Mouse (Mus musculus) 3T3-L1 (cell line): ENCODE data around the gene Sept9.
A peak's percentile ranks its signal among the peaks of the same experiment; 100 is the strongest.

Source experiments
- DNase-seq: peaks from one replicate; pipeline ENCODE4 v3.0.0-alpha.2; 2015; ENCODE audit warnings: low read depth, low spot score

Gene Sept9

DNA sequence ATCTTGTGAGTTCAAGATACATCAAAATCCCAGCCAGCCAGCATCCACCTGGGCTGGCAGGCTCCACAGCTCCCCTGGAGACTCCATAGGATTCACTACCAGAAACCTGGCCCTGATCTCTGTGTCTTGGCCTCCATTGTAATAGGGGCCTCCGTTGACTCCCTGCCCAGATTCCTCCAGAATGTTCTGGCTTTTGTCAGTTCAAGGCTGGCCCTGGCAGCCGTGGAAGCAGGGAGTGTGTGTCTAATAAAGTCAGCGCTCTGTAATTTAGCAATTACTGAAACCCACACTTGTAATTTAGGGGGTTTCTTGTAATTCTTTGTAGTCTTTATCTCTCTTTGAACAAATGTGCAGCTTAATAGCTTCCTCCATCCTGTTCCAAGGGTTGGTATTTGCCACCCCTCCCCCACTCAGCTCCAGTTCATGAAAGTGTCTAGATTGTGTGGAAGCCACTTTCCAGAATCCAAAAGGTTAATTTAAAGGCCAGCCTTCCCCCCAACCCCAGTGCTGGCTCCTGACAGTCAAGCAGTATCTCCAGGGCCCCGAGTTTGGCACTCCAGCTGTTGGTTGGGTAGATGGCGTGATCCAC lies 170.9 kb downstream of the Sept9 start:
- no peak for DNase-seq

DNA sequence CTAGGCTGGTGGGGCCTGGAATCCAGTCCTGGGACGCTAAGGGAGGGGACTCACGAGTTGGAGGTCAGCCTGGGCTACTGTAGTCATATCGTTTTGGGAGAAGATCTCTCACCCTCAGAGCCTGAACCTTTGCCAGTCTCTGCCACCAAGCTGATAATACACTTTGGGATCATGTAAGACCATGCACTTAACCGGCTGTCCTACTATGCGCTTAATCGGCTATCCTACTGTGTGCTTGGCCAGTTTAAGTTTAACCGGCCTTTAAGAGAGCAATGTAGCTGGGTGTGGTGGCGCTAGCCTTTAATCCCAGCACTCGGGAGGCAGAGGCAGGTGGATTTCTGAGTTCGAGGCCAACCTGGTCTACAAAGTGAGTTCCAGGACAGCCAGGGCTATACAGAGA lies 173.1 kb downstream of the Sept9 start:
- DNase-seq = no peak

DNA sequence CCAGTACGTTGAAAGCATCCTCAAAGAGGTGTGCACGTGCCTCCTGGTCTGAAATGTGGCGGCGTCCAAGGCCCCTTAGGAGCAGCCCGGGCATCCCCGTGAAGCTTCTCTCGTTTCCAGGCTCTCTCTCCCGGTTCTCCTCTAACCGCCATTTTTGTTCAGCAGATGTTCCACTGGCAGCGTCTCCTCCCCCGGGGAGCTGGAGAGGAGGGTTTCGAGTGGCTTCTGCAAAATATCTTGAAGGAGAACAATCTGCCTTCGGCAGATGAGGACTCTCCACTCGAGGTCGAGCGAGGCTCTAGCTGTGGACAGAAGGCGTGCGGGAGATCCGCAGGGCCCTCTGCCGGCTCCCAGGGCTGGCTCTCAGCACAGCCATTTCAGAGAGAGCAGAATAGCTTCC lies 173.7 kb downstream of the Sept9 start:
- no peak for DNase-seq

DNA sequence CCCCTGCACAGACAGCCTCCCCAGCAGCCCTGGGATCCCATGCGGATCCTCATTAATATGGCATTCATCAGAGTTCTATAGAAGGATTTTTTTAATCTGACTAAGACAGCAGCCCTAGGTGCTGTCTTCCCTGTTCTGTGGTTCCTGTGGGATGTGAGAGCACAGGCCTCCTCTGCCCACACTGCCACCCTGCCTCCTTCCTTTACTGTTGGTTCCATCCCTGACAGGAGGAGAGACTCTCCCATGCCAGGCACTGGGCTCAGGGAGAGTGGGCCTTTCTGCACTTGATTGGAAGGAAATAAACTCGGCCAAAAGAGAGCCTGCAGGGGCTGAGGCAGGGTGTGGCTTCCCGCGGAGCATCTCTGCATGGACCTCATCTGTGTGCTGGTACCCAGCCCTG lies 174.4 kb downstream of the Sept9 start:
- no peak for DNase-seq

DNA sequence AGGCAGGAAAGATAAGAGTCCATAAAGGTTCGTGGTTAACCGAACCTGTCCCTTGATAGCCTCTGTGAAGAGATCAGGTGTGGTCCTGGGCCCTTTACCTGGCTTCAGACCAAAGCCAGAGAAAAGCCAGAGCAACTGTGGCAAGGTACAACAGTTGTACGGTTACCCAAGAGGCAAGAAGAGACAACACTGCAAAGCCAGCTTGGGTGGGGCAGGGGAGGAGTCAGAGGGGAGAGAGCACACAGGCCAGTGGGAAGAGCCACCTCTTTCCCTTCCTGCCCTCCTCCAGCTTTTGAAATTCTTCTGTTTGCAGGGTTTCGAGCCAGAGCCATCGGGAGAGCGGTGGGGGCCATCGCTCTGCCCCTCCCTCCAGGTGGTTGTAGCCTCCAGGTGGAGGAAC lies 174.8 kb downstream of the Sept9 start:
- DNase-seq = no peak

DNA sequence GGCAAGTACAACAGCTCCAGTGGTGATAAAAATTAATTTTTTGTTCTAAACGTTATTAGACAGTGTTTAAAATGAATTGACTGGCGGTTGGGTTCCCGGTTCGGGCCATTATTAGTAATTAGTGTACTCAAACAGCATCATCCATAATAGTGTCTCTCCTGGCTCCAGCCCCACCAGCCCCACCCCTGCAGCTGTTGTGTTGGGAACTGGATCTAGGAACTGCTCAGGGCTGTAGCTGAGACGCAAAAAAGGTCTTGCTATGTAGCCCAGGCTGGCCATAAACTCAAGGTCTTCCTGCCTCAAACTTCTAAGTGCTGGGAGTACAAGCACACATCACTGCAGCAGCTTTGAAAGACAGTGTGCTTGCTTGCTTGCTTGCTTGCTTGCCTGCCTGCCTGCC lies 180.3 kb downstream of the Sept9 start:
- no peak for DNase-seq

DNA sequence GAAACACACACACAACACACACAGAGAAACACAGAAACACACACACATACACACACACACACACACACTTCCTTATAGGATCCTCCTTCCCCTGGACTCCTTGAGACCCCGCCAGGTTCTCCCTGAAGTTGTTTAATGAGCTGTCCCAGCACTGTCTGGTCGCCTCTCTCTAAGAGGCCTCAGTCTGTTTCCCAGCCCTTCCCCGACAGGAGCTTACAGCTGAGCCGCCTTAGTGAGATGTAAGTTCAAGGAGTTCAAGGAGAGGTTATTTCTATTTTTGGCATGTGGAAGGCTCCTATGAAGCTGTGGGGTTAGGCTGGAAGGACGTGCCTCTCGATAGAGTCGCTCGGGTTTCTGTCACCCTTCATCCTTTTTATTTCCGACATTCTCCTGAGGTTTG lies 184.8 kb downstream of the Sept9 start:
- no peak for DNase-seq

DNA sequence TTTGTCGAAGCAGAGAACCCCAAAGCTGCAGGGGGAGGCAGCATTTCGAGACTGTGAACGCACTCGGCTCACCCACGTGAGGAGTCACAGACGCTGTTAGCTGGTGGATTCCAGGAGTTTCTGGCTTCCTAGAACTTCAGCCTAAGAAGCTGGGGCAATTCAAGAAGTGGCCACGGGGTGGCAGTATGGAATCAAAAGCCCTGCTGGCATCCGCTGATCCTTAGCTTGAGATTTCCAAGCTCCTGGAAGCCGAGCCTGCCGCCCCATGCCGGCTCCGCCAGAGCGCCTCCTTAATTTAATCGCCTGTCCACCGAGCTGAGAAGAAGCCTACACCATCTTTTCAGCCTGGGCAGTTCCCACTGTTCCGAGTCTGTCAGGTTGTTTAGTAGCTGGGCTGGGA lies 185.4 kb downstream of the Sept9 start:
- DNase-seq = peak; percentile 97

DNA sequence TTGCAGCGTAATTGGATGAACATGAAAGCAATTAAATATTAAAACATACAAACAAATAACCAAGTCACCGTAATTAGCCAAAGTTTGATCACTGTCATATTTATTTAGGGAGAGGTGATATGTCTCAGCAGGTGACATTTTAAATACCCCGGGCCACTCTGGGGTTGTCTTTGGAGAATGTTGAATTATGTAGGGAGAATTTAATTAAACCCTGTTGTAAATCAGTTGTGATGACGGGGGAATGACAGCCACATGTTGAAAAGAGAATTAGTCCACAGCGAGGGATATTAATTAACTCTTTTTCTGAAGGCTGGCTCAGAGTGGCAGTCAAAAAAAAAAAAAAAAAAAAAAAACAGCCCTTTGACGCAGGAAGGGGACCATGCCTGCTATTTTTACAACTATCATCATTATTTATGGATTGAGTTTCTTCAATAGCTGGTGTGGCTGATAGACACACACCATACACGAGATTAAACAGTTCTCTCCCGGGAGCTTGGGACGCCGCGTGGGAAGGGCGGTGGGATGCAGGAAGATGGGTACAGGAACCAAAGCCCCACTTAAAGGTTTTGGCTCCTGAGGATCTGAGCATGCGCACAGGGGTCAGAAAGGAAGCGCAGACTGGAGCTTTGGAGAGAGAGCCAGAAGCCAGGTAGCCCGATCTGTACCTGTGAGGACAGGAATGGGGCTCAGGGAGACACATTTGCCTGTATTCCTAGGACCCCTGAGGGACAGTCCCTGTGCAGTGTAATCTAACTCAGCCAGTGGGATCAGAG lies 186.1 kb downstream of the Sept9 start:
- no peak for DNase-seq

DNA sequence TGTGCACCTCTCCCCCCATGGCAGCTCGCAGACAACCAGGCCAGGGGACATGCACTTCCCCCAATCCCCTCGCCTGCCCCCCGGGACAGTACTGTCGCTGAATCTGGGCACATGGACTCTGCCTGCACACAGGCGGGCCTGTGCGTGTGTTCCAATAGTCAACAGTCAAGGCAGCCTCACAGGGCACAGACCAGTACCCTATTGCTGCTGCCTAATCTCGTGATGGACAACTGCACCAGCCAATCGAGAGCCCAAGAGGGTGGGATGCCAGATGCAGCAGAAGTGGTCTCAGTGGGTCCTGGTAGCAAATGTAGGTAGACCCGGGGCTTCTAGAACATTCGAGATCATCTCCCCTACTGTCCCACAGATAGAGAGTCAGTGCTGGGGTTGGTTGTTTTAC lies 187.8 kb downstream of the Sept9 start:
- DNase-seq = no peak

DNA sequence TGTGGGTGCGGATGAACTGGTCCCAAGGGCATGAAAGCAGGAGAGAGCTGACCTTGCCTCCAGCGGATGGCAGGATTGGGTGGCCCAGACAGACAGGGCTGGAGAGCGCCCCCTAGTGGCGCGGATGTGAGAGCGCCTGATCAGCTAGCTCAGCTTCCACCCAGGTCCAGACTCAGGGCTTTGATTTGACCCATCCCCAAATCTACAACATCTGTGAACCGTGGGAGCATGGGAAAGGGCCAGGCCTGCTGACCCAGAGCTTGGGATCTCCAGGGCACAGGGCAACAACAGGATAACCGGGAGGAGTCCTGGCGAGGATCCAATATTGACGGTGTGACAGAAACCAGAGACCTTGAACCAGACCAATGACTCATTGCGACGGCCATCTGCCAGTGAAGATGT lies 190.5 kb downstream of the Sept9 start:
- peak; percentile 70 for DNase-seq

DNA sequence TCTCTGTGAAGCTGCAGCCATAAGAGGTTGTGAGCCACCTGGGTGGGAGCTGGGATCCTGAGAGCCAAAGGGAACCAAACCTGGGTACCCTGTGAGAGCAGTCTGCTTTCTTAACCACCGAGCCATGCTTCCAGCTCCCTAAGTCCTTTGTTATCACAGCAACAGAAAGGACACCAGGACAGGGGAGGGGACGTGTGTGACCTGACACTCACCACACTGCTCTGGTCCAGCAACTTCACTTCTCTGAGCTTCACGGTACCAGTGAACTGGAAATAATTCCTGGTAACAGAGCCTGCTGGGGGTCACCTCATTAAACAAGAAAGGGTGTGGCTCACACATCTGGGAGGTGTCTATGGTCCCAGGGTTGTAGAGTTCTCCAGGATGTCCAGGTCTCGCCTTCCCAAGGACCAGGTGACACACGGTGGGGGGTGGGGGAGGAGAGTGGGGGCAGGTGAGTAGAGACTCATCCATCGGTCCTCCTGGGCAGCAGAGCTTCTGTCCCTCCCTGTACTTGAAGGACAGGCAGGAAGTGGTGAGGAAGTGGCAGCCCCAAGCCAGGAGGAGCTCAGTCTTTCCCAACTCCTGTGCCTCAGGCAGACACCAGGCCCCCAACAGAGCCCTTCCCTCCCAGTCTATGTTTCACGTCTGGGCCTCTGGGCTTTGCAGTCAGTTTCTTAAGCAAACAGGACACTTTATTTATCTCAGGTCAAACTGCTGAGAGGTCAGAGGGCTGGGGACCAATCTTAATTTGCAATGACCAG lies 191.5 kb downstream of the Sept9 start:
- DNase-seq = no peak

DNA sequence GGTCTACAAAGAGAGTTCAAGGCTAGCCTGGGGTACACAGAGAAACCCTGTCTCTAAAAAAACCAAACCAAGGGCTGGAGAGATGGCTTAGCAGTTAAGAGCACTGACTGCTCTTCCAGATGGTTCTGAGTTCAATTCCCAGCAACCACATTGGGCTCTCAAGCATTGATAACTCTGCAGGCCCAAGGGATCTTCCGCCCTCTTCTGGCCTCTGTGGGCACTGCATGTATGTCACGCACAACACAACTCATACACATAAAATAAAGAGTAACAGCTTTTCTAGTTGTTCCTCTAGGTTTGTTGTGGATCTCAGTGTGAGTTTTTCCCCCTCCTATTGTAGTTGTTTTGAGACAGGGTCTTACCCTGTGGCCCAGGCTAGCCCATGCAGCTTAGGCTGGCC lies 192.8 kb downstream of the Sept9 start:
- peak; percentile 42 for DNase-seq

DNA sequence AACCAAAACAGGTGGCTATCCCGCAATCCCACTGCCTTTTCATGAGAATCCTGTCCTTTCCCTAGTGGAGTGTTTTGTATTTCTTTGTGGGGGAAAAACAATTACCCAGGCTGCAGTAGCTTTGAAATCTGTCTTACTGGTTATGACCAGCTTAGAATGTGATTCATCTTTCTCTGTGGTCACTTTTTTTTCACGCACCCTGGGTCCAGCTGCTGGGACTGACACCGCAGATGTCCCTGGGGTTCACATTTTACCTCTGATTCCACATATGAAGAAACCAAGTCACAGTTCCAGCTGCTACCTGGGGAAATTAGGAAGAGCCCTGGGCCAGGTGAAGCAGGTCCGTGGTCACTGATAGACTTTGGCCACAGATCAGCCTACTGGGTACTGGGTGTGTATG lies 194.3 kb downstream of the Sept9 start:
- no peak for DNase-seq

DNA sequence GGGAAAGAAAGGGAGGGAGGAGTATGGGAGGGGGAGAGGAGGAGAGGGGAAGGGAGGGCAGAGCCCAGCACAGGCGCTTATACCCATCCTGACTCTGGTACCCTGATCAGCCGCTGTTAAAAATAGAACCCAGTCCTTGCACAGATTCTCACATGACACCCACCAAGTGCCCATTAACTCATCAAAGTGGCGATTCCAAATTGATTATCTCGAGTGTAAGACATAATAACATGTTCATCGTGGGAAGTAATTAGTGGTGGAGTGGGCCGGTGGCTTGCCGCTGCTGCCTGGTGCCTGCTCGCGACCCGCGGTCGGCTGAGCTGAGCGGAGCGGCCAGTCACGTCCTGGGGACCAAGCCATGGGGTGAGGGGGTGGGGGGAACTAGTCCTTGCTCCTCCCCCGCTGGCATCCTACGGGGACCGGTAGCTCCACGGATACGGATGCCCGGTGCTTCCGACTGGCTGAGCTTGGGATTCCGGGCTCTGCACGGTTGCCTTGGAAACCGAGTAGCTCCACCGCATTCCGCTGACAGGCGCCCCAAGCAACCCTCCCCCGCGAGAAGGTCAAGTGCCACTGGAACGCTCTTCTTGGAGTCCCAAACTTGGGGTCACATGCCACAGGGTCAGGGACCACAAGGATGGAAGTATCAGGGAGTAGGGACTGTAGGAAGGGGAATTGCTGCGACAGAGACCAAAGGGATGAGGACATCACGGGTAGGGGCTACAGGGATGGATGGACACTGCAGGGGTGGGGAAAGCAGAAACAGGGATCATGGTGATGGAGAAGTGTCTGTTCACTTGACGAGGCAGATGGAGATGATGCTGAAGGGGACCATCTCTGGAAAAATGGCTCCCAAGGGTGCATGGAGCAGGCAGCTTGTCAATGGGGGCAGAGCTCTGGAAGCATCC lies 195.0 kb downstream of the Sept9 start:
- DNase-seq = no peak

DNA sequence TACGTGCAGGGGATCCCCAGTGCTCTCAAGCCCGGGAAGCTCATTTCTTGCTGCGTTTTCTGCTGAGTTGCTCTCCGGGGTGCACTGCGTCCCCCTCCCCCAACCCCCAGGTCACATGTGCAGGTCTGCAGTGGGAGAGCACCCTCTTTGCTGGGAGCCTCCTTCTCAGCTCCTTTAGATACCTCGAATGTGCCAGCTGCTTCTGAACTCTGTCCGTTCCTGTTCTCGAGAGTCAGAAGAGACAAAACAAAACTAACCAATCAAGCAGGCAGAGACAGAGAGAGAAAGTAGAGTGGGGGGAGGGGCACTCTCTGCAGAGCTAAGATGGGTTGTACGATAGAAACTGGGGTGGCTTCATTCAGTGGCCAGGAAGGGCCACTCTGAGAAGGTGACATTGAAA lies 195.8 kb downstream of the Sept9 start:
- DNase-seq = no peak

DNA sequence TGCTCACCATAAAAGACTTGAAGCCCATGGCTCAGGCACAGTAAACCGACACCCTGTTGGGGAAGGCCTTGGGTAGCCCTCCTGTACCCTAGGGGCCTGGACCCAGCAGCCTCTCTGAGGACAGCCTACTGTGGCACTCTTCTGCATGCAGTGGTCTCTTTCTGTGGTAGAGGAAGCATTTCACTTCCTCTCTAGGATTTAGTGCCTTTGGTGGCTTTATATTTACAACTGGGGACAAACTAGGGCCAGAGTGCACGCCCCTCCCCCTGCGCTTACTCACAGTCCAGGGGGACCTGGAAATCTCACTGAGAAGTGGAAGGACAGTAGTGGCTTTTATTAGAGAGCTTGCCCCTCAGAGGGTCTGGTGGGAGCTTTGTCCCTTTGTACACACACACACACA lies 197.5 kb downstream of the Sept9 start:
- no peak for DNase-seq

DNA sequence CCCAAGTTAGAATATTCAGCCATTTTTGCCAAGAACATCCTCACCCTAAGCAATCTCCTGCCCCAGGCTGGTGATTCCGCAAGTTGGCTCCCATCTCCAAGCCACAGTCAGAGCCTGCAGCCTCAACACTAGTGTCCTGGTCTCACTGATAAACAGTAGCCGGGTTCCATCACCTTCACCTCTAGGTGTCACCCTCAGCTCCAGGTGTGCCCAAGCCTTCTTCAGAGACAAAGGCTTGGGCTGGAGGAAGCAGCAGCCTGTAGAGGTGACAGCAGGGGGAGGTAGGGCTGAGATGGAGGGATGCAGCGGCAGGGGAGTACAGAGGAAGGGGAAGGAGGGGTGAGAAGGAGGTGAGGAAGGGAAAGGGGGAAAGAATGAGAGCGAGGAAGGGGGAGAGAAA lies 198.3 kb downstream of the Sept9 start:
- no peak for DNase-seq

DNA sequence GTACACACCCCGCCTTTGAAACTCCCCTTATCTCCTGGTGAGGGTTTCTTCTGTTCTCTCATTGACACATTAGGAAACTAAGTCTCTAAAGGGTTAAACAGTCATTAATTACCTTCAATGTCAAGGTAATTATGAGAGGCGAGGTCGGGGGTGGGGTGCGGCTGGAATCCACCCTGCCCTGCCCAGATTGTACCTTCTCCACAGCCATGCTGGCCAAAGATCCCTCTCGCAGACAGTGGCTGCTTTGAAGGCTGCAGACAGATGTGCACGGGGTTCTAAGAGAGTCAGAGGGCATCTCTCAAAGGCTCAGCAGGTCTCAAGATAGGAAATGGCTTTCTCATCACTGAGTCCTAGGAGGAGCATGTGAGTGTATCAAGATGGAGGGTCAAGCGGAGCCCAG lies 198.7 kb downstream of the Sept9 start:
- DNase-seq = no peak

DNA sequence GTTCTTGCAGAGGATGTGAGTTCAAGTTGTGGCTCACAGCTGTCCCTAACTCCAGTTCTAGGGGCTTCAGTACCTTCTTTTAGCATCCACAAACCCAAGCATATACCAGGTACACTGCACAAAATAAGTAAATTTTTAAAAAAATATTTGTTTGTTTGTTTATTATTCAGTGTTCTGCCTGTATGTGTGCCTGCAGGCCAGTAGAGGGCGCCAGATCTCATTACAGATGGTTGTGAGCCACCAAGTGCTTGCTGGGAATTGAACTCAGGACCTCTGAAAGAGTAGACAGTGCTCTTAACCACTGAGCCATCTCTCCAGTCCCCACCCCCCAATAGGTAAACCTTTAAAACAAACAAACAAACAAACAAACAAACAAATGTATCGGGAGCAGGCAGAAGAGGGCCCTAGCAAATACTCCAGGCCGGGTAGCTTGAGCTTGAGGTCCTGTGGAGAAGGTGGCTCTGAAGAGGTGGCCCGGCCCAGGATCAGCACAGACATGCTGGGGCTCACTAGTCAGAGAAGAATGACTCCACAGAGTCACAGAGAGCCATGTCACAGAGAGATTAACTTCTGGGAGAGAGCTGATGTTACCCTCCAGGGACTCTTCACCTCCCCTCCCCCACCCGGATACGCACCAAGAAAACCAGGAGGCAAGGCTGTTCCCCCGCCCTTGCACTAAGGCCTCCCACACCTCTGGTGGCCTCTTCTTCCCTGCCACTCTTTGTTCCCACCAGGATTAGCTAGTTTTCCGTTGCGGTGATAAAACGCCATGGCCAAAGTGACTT lies 202.3 kb downstream of the Sept9 start:
- no peak for DNase-seq

DNA sequence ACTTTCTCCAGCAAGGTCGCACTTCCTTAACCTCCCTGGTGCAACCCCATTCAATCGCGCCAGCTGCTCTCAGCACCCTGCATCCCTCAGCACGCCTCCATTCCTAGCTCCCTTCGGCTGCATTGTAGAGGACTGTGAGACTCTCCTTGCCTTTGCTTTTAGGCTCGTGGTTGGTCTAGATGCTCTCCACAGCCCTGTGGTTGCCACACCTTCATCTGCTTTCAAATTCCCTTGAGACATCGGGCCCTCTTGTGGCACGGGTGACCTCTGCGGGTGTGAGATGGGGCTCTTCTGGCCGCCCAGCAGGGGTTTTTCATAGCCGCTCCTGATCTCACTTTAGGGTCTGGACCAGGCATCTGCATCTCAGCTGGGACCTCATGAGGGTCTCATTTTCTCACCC lies 203.1 kb downstream of the Sept9 start:
- no peak for DNase-seq
